Mouse (Mus musculus) cerebellum, adult 2 months (tissue): ENCODE measurements around the gene Nell1. TPM values are rescaled to one million over a fixed set of nuclear protein-coding genes. Genes with fewer than 3 reads are reported as not detected.

ENCODE experiments used
- DNase-seq, 2 experiments: peaks; one replicate each; pipeline ENCODE4 v3.0.0; 2021
- H3K27ac ChIP-seq: fragments of 200-500 bp; 2 replicates; pipeline ENCODE4 v1.5.1; 2012; ENCODE audit warnings: low read length, control low read depth, inconsistent platforms; ENCODE audit not compliant: insufficient read depth
- H3K27me3 ChIP-seq: fragments of 200-500 bp; 2 replicates; pipeline ENCODE4 v1.6.1; 2012; ENCODE audit warnings: inconsistent platforms, mild to moderate bottlenecking, low read length, moderate library complexity; ENCODE audit not compliant: control insufficient read depth, insufficient read depth
- H3K4me1 ChIP-seq: fragments of 200-500 bp; 2 replicates; pipeline ENCODE4 v1.6.1; 2011; ENCODE audit warnings: low read length; ENCODE audit not compliant: control insufficient read depth, insufficient read depth
- H3K4me3 ChIP-seq: fragments of 200-500 bp; replicated peaks from 2 replicates; pipeline ENCODE3; 2011; ENCODE audit warnings: mild to moderate bottlenecking, low read depth, low read length, control low read depth; ENCODE audit not compliant: insufficient read depth
- CTCF ChIP-seq: fragments of 200-500 bp; IDR thresholded peaks from 2 replicates; pipeline ENCODE4 v1.5.1; 2011; ENCODE audit warnings: low read depth, mild to moderate bottlenecking, control low read depth, low read length, moderate library complexity, borderline replicate concordance; ENCODE audit not compliant: insufficient read depth
- POLR2A ChIP-seq: fragments of 200-500 bp; IDR thresholded peaks from 2 replicates; pipeline ENCODE4 v1.6.1; 2011; ENCODE audit warnings: low read length, control low read depth, borderline replicate concordance; ENCODE audit not compliant: insufficient read depth
- WGBS: fragments of 180-500 bp; shearing (Covaris S2); methylation state at CpG from one replicate; pipeline ENCODE4 v1.1.7; 2018; 5-methylcytosine and 5-hydroxymethylcytosine counted together
- polyA plus RNA-seq: library from polyadenylated mRNA; depleted of rRNA; stranded (reverse); fragments of >200 nt; gene quantifications from 2 replicates; pipeline ENCODE4 v1.2.3, GENCODE M21; 2012

The Nell1 gene
- polyA plus RNA-seq, 1 experiment: 31.6 TPM

- Histone ChIP-seq H3K27me3 (no peaks in the 10 kb centered on the region; the same call in 1 of the 2 replicates), H3K27ac (no peak overlapping the region), H3K4me3 (no peak overlapping the region), H3K4me1 (no peaks in the 10 kb centered on the region)
- TF ChIP-seq POLR2A: no peak
- TF ChIP-seq CTCF: no peak
- DNase-seq: no peak
Observed at GRCm38 (mm10) chr7:50168778-50169177, 194.1 kb downstream of the Nell1 start.

- no peaks in the 10 kb centered on the region; the same call in 1 of the 2 replicates for H3K27me3 ChIP-seq
- DNase-seq: peak in 1 of 2 experiments; percentile 1
- H3K4me3 ChIP-seq: no peak overlapping the region
- no peak overlapping the region for H3K27ac ChIP-seq
- no peaks in the 10 kb centered on the region for H3K4me1 ChIP-seq
- WGBS: 93% methylated on average over 6 of the region's 6 CpGs
- TF ChIP-seq POLR2A: no peak
- TF ChIP-seq CTCF: no peak
Observed at GRCm38 (mm10) chr7:50186306-50186705, 211.6 kb downstream of the Nell1 start.

- Histone ChIP-seq H3K4me1 (no peaks in the 10 kb centered on the region), H3K4me3 (no peak overlapping the region), H3K27me3 (no peaks in the 10 kb centered on the region), H3K27ac (no peak overlapping the region)
- TF ChIP-seq CTCF (no peak), POLR2A (no peak)
- no peak for DNase-seq
- WGBS: 94% methylated on average over 7 of the region's 7 CpGs
Observed at GRCm38 (mm10) chr7:50193955-50194354, 219.3 kb downstream of the Nell1 start.

- Histone ChIP-seq H3K27ac (no peak overlapping the region), H3K27me3 (no peaks in the 10 kb centered on the region), H3K4me3 (no peak overlapping the region), H3K4me1 (no peaks in the 10 kb centered on the region)
- DNase-seq: no peak
- no peak for TF ChIP-seq CTCF
- 81% methylated on average over 3 of the region's 3 CpGs for WGBS
Observed at GRCm38 (mm10) chr7:50195080-50195611, 220.5 kb downstream of the Nell1 start.

- no peaks in the 10 kb centered on the region; the same call in 1 of the 2 replicates for H3K27me3 ChIP-seq
- DNase-seq: no peak
- H3K4me1 ChIP-seq: no peaks in the 10 kb centered on the region
- TF ChIP-seq CTCF (no peak), POLR2A (no peak)
- 43% methylated on average over 2 of the region's 2 CpGs for WGBS
- no peak overlapping the region for H3K4me3 ChIP-seq
- H3K27ac ChIP-seq: no peak overlapping the region
Observed at GRCm38 (mm10) chr7:50205268-50205667, 230.6 kb downstream of the Nell1 start.

GRCm38 (mm10) chr7:50210678-50211251 lies 236.1 kb downstream of the Nell1 start:
- no peak for DNase-seq
- 4% methylated on average over 6 of the region's 6 CpGs for WGBS
- TF ChIP-seq CTCF (no peak), POLR2A (no peak)
- Histone ChIP-seq H3K27me3 (no peaks in the 10 kb centered on the region; the same call in 1 of the 2 replicates), H3K4me1 (no peaks in the 10 kb centered on the region), H3K4me3 (no peak overlapping the region), H3K27ac (no peak overlapping the region)

GRCm38 (mm10) chr7:50221849-50222248 lies 247.2 kb downstream of the Nell1 start:
- H3K27me3 ChIP-seq: no peaks in the 10 kb centered on the region
- no peak overlapping the region for H3K27ac ChIP-seq
- H3K4me1 ChIP-seq: no peaks in the 10 kb centered on the region
- DNase-seq: no peak
- no peak overlapping the region for H3K4me3 ChIP-seq
- TF ChIP-seq POLR2A (no peak), CTCF (no peak)

GRCm38 (mm10) chr7:50226621-50227020 lies 252.0 kb downstream of the Nell1 start:
- no peak overlapping the region for H3K27ac ChIP-seq
- no peak overlapping the region for H3K4me3 ChIP-seq
- H3K4me1 ChIP-seq: no peaks in the 10 kb centered on the region
- TF ChIP-seq CTCF (no peak), POLR2A (no peak)
- no peak for DNase-seq
- 97% methylated on average over 2 of the region's 2 CpGs for WGBS
- H3K27me3 ChIP-seq: peaks cover 2% of the 10 kb centered on the region; the same call in 1 of the 2 replicates
